Mouse (Mus musculus) myocyte (in vitro differentiated cells): Measurements from ENCODE around the gene Mustn1. TPM values are rescaled to one million over a fixed set of nuclear protein-coding genes. Genes with fewer than 3 reads are reported as not detected.

Source experiments
- H3K27me3 ChIP-seq: one replicate; pipeline ENCODE4 v1.6.1; 2011; ENCODE audit not compliant: control insufficient read depth, insufficient read depth, insufficient read length
- H3K36me3 ChIP-seq: one replicate; pipeline ENCODE4 v1.6.1; 2011; ENCODE audit not compliant: control insufficient read depth, insufficient read depth
- H3K4me2 ChIP-seq: one replicate; pipeline ENCODE4 v1.6.1; 2011; ENCODE audit warnings: low read depth, control low read depth
- H3K4me3 ChIP-seq: one replicate; pipeline ENCODE4 v1.5.1; 2011; ENCODE audit warnings: mild to moderate bottlenecking, control low read depth, moderate library complexity
- H3K79me2 ChIP-seq: one replicate; pipeline ENCODE4 v1.6.1; 2011; ENCODE audit not compliant: control insufficient read depth, insufficient read depth
- H3ac ChIP-seq: one replicate; pipeline ENCODE4 v1.6.1; 2011; ENCODE audit not compliant: control insufficient read depth, insufficient read length
- CEBPB ChIP-seq: IDR thresholded peaks from 2 replicates; pipeline ENCODE4 v1.6.1; 2011; ENCODE audit warnings: mild to moderate bottlenecking, moderate library complexity; ENCODE audit not compliant: poor library complexity, insufficient read depth, severe bottlenecking
- E2F4 ChIP-seq: IDR thresholded peaks from one replicate; pipeline ENCODE4 v1.6.1; 2011; ENCODE audit warnings: mild to moderate bottlenecking, control low read depth, moderate library complexity; ENCODE audit not compliant: insufficient read depth
- MAX ChIP-seq: IDR thresholded peaks from one replicate; pipeline ENCODE4 v1.6.1; 2011; ENCODE audit warnings: low read depth, mild to moderate bottlenecking, control low read depth
- MYOD1 ChIP-seq, 3 experiments: IDR thresholded peaks; one replicate each; pipeline ENCODE4 v1.6.1; 2011; ENCODE audit warnings: control low read depth in 2 of 3, low read depth in 2 of 3, mild to moderate bottlenecking in 2 of 3, moderate library complexity in 1 of 3; ENCODE audit not compliant: insufficient read length in 2 of 3, control insufficient read depth in 1 of 3
- MYOG ChIP-seq, 3 experiments: IDR thresholded peaks; one replicate each; pipeline ENCODE4 v1.6.1; 2011; ENCODE audit warnings: control low read depth in 2 of 3, low read depth in 2 of 3, mild to moderate bottlenecking in 2 of 3; ENCODE audit not compliant: insufficient read length in 2 of 3, control insufficient read depth in 1 of 3, insufficient read depth in 1 of 3
- POLR2A ChIP-seq: IDR thresholded peaks from one replicate; pipeline ENCODE4 v1.6.1; 2011; ENCODE audit warnings: low read depth, mild to moderate bottlenecking, control low read depth, moderate library complexity; ENCODE audit not compliant: insufficient read length
- POLR2AphosphoS2 ChIP-seq: IDR thresholded peaks from one replicate; pipeline ENCODE4 v1.6.1; 2011; ENCODE audit warnings: low read depth, control low read depth; ENCODE audit not compliant: insufficient read length
- REST ChIP-seq: IDR thresholded peaks from one replicate; pipeline ENCODE4 v1.6.1; 2011; ENCODE audit warnings: mild to moderate bottlenecking, control low read depth, moderate library complexity; ENCODE audit not compliant: insufficient read depth, insufficient read length
- SRF ChIP-seq: IDR thresholded peaks from one replicate; pipeline ENCODE4 v1.6.1; 2011; ENCODE audit warnings: low read depth; ENCODE audit not compliant: control insufficient read depth, insufficient read length
- TCF12 ChIP-seq: IDR thresholded peaks from one replicate; pipeline ENCODE4 v1.6.1; 2011; ENCODE audit warnings: mild to moderate bottlenecking, control low read depth; ENCODE audit not compliant: poor library complexity, insufficient read depth, severe bottlenecking
- TCF3 ChIP-seq: IDR thresholded peaks from one replicate; pipeline ENCODE4 v1.6.1; 2011; ENCODE audit warnings: low read depth, control low read depth; ENCODE audit not compliant: insufficient read length
- USF1 ChIP-seq: IDR thresholded peaks from one replicate; pipeline ENCODE4 v1.6.1; 2011; ENCODE audit warnings: low read depth, mild to moderate bottlenecking, control low read depth, moderate library complexity
- polyA plus RNA-seq: library from polyadenylated mRNA; unstranded; fragments of >200 nt; fragmentation: generic; extraction: Trizol; gene quantifications from one replicate; pipeline ENCODE4 v1.2.1, GENCODE M21; 2012; ENCODE audit warnings: missing spikeins

Gene Mustn1
- polyA plus RNA-seq, 1 experiment: 143 TPM

DNA sequence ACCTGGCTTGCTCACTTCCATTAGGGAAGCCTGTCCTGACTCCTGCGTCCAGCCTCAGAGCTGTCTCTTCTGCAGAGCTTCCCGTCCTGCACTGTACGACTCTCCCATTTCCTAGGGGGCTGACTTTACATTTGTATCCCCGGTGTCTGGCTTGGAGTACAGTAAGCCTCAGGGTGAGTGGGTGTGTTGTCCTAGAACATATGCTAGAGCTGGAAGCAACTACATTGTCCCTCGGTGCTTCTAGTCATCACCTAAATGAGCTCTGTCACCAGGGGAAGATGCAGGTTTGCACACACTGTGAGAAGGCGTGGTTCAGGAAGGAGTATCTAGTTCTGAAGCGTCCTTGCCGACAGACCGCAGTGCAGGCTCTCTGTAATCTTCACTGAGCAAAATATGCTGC is 16.6 kb upstream of the Mustn1 start:
- TF ChIP-seq POLR2AphosphoS2 (no peak), REST (no peak), TCF3 (no peak), POLR2A (no peak), CEBPB (no peak), TCF12 (no peak), E2F4 (no peak), MYOG (IDR thresholded peaks at IDR 0.05; ENCODE audit: control insufficient read depth in 1 of 3, insufficient read depth in 1 of 3, insufficient read length in 2 of 3, low read depth in 2 of 3) (no peak), MYOD1 (IDR thresholded peaks at IDR 0.05; ENCODE audit: control insufficient read depth in 1 of 3, insufficient read length in 2 of 3, low read depth in 2 of 3) (no peak), MAX (no peak), SRF (no peak), USF1 (no peak)
- H3K79me2 ChIP-seq: no peaks in the 10 kb centered on the region

DNA sequence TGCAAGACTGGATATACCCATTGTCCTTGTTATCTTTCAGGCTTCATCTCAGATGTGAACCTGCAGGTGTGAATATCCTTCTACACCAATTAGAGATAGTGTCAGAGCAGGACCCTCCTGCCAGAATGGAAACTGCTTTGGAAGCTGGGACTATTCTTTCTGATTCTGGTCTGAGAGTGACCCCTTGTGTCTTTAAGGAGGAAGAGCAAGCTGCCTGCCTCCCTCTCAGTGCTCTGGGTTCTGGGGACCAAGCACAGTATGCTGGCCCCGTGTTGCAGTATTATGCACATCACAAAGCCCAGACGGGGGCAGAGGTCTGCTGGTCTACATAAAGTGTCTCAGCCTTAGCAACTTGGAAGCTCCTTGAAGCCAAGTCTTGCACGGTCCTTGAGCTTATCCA is 13.7 kb upstream of the Mustn1 start:
- TF ChIP-seq POLR2A (no peak), E2F4 (no peak), MAX (no peak), REST (no peak), SRF (no peak), MYOG (IDR thresholded peaks at IDR 0.05; ENCODE audit: control insufficient read depth in 1 of 3, insufficient read depth in 1 of 3, insufficient read length in 2 of 3, low read depth in 2 of 3) (no peak), TCF12 (no peak), TCF3 (no peak), CEBPB (no peak), MYOD1 (IDR thresholded peaks at IDR 0.05; ENCODE audit: control insufficient read depth in 1 of 3, insufficient read length in 2 of 3, low read depth in 2 of 3) (no peak)

More for the DNA sequence above, 16.6 kb upstream of the Mustn1 start:
- H3ac ChIP-seq: no peak overlapping the region
- no peak overlapping the region for H3K4me2 ChIP-seq
- no peak overlapping the region for H3K4me3 ChIP-seq
- H3K27me3 ChIP-seq: no peaks in the 10 kb centered on the region
- no peaks in the 10 kb centered on the region for H3K36me3 ChIP-seq

DNA sequence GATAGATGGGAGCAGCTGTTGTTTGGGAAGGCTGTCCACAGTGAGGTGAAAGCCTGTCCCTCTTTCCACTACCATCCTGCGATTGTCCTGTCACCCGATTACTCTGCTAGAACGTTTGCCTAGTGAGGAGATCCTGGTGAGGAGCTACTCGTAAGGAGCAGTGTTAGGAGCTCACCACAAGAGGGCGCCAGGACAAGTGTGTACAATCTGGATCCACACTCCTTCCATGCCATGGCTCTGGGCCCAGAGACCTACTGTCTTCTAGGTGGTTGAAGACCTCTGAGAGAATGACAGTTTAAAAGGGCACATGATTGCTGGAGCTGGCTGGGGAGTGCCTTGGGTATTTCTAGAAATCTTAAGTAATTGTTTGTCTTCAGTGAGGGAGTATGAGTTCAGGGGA is 12.0 kb upstream of the Mustn1 start:
- Histone ChIP-seq H3K36me3 (no peaks in the 10 kb centered on the region), H3K4me2 (peak overlapping the region; percentile 14), H3K27me3 (no peaks in the 10 kb centered on the region), H3K4me3 (no peak overlapping the region), H3K79me2 (no peaks in the 10 kb centered on the region), H3ac (no peak overlapping the region)
- no peak for TF ChIP-seq SRF
- TF ChIP-seq MYOG (IDR thresholded peaks at IDR 0.05; ENCODE audit: control insufficient read depth in 1 of 3, insufficient read depth in 1 of 3, insufficient read length in 2 of 3, low read depth in 2 of 3): peak in 1 of 3 experiments; percentile 25
- TF ChIP-seq MYOD1 (IDR thresholded peaks at IDR 0.05; ENCODE audit: control insufficient read depth in 1 of 3, insufficient read length in 2 of 3, low read depth in 2 of 3): peak in 2 of 3 experiments; percentile 48 to 68

More for the DNA sequence above, 13.7 kb upstream of the Mustn1 start:
- no peaks in the 10 kb centered on the region for H3K27me3 ChIP-seq
- no peak overlapping the region for H3ac ChIP-seq
- no peak overlapping the region for H3K4me3 ChIP-seq
- no peaks in the 10 kb centered on the region for H3K36me3 ChIP-seq
- H3K4me2 ChIP-seq: no peak overlapping the region
- H3K79me2 ChIP-seq: no peaks in the 10 kb centered on the region

DNA sequence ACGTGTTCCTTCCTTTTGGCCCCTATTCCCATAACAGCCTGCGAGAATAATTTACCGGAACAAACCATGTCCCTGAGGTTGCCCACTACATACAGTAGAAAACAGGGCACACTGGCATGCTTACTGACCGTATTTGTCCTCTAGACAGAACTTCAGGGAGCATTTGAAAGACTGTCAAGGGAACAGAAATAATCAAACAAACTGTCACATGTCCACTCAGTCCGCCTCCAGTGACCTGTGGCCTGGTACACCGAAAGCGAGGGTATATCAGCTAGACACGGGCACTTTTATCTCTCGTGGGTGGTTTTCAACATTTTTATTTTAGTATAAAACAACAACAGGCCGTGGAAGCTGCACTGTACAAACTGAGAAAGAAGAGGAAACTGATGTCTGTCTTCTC is 10.2 kb upstream of the Mustn1 start:
- H3K36me3 ChIP-seq: no peaks in the 10 kb centered on the region
- H3K4me2 ChIP-seq: no peak overlapping the region
- no peak for TF ChIP-seq MYOG (IDR thresholded peaks at IDR 0.05; ENCODE audit: control insufficient read depth in 1 of 3, insufficient read depth in 1 of 3, insufficient read length in 2 of 3, low read depth in 2 of 3)
- TF ChIP-seq TCF3: no peak
- no peak for TF ChIP-seq POLR2AphosphoS2
- no peak for TF ChIP-seq USF1
- TF ChIP-seq MAX: no peak
- TF ChIP-seq POLR2A: no peak
- TF ChIP-seq REST: no peak
- TF ChIP-seq SRF: no peak
- no peak for TF ChIP-seq MYOD1 (IDR thresholded peaks at IDR 0.05; ENCODE audit: control insufficient read depth in 1 of 3, insufficient read length in 2 of 3, low read depth in 2 of 3)
- TF ChIP-seq CEBPB: no peak
- no peak for TF ChIP-seq E2F4
- no peak for TF ChIP-seq TCF12
- H3K79me2 ChIP-seq: no peaks in the 10 kb centered on the region
- no peaks in the 10 kb centered on the region for H3K27me3 ChIP-seq
- no peak overlapping the region for H3ac ChIP-seq
- no peak overlapping the region for H3K4me3 ChIP-seq

GRCm38 (mm10) chr14:30869391-30869801 is 9.6 kb upstream of the Mustn1 start:
- Histone ChIP-seq H3K4me2 (no peak overlapping the region), H3K79me2 (no peaks in the 10 kb centered on the region), H3K36me3 (no peaks in the 10 kb centered on the region), H3K27me3 (no peaks in the 10 kb centered on the region), H3ac (no peak overlapping the region), H3K4me3 (no peak overlapping the region)
- no peak for TF ChIP-seq TCF3
- TF ChIP-seq MYOD1 (IDR thresholded peaks at IDR 0.05; ENCODE audit: control insufficient read depth in 1 of 3, insufficient read length in 2 of 3, low read depth in 2 of 3): no peak
- no peak for TF ChIP-seq REST
- no peak for TF ChIP-seq POLR2A
- no peak for TF ChIP-seq MAX
- no peak for TF ChIP-seq MYOG (IDR thresholded peaks at IDR 0.05; ENCODE audit: control insufficient read depth in 1 of 3, insufficient read depth in 1 of 3, insufficient read length in 2 of 3, low read depth in 2 of 3)
- no peak for TF ChIP-seq SRF
- TF ChIP-seq USF1: no peak
- TF ChIP-seq CEBPB: no peak
- TF ChIP-seq E2F4: no peak
- no peak for TF ChIP-seq POLR2AphosphoS2
- TF ChIP-seq TCF12: no peak
